Mouse (Mus musculus) liver, postnatal 0 days (tissue): ENCODE data around the gene Ctsc.

ENCODE experiments used
- CTCF ChIP-seq: sonication (generic); IDR thresholded peaks from 2 replicates; pipeline ENCODE4 v1.5.1; 2016; ENCODE audit warnings: antibody characterized with exemption, low read depth
- EP300 ChIP-seq: IDR thresholded peaks from 2 replicates; pipeline ENCODE4 v1.6.1; 2016; ENCODE audit warnings: antibody characterized with exemption, low read depth, mild to moderate bottlenecking

DNA sequence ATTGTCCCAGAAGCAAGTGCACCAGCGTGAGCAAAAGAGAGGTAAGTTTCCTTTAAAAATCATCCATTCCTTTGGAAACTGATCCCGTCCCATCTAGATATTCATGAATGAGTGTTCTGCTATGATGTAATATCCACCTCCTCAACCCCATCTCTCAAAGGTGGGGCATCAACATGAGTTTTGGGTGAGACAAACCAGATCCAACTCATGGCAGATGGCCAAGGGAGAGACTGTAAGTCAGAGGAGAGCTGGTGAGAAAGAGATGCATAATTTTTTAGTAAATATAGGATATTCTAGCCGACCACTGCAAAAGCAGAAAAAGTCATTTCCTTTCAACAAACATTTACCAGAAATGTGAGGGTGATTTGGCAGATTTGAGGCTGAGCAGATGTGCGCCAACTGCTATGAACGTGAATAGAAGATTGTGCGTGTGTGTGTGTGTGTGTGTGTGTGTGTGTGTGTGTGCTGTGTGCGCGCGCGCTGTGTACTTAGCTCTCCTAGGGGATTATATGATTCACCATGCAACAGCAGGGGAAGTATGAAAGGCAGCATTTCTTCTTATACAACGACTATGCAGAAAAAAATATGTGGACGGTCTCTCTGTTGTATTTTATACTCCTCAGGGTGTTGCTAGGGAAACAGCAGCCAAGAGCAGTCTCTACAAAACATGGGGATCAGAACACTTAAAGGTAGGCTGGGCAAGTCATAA, 42.9 kb downstream of the Ctsc start:
- TF ChIP-seq EP300: no peak
- no peak for TF ChIP-seq CTCF
